Comparison of ENCODE assay signal across 8 mouse cellular contexts in the genomic region with DNA sequence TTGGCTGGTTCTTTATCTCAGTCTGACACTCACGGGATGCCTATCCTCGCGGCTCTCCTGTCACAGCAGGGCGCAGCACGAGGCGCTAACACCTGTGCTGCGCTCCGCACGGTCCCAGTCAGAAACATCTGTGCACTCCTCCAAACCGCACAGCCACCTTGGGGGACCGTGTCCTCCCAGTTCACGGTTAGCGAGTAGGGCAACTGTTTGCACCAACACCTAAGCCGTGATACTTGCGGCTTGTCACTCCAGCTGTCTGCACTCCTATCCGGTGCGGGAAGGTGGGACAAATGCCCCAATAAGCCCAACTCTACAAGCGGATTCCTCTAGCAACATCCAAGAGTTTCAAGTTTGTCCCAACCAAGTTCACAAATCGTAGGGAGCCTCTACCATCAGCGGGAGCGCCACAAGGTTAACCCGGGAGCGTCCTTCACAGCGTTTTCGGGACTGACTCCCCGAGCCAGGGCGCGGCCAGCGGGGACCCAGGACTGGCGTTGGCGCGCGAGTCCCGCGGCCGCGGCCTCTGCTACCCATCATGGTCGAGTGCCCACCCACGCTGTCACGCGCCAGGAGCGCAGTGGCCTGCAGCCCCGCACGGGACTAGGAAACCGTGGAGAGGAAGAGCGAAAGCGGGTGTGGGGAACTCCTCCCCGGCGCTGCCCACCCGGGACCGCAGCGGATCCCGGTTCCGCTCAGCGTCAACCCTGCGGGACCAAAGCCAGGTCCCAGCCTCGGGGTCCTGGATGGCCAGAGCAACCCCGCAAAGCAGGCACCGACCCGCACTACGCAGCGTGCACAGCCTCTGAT. TPM values are rescaled to one million over a fixed set of nuclear protein-coding genes. Genes with fewer than 3 reads are reported as not detected.
DNase-seq lines count a peak whose midpoint lies in the region; ATAC-seq lines count a peak whose summit lies in the region.

No protein-coding gene starts in this region.

- H3K9me3 ChIP-seq in heart, embryonic 14.5 days (ENCODE audit: control insufficient read depth, low read length), result no peaks in the 10 kb centered on the region
- no peaks in the 10 kb centered on the region for H3K9me3 ChIP-seq in limb, embryonic 13.5 days
- H3K9me3 ChIP-seq in midbrain, embryonic 15.5 days, result no peaks in the 10 kb centered on the region

- peak overlapping the region; percentile 74 for H3K4me2 ChIP-seq in heart, embryonic 14.5 days (ENCODE audit: low read length)
- peak overlapping the region; percentile 91 for H3K4me2 ChIP-seq in limb, embryonic 13.5 days (replicated peaks)
- H3K4me2 ChIP-seq in midbrain, embryonic 15.5 days, result peak overlapping the region; percentile 99

- no peaks in the 10 kb centered on the region for H3K36me3 ChIP-seq in heart, embryonic 14.5 days (ENCODE audit: control insufficient read depth, insufficient read depth, low read length)
- no peaks in the 10 kb centered on the region for H3K36me3 ChIP-seq in limb, embryonic 13.5 days
- H3K36me3 ChIP-seq in midbrain, embryonic 15.5 days (replicated peaks), result no peaks in the 10 kb centered on the region

- peak; percentile 93 for DNase-seq in heart, adult 11 months
- no peak for DNase-seq in heart, postnatal 10 days
- peak; percentile 59 for DNase-seq in NIH3T3 (ENCODE audit: low read depth)
- peak; percentile 57 for DNase-seq in embryo, embryonic 10.5 days (ENCODE audit: low spot score)
- DNase-seq in spleen, postnatal 4 days (ENCODE audit: low spot score in 2 of 2), result peak; percentile 21 to 70

- peak overlapping the region; percentile 71 to 93 for H3K27ac ChIP-seq in heart, embryonic 14.5 days (replicated peaks in 1 of 2; ENCODE audit: control insufficient read depth in 1 of 2, insufficient read depth in 1 of 2, low read depth in 2 of 2, low read length in 2 of 2)
- peak overlapping the region; percentile 94 for H3K27ac ChIP-seq in limb, embryonic 13.5 days
- peak overlapping the region; percentile 72 for H3K27ac ChIP-seq in midbrain, embryonic 15.5 days

- ATAC-seq in heart, embryonic 14.5 days (ENCODE audit: insufficient number of reproducible peaks, insufficient read depth, low FRiP score, low read depth), result peak; percentile 5; the same call in 1 of the 2 replicates
- peak; percentile 26 for ATAC-seq in limb, embryonic 13.5 days (ENCODE audit: low FRiP score, low read depth)
- ATAC-seq in midbrain, embryonic 15.5 days (replicated peaks), result peak; percentile 70

- no peaks in the 10 kb centered on the region; the same call in 1 of the 2 replicates for H3K27me3 ChIP-seq in heart, embryonic 14.5 days (ENCODE audit: control insufficient read depth, insufficient read depth, low read length)
- peaks cover 26% of the 10 kb centered on the region for H3K27me3 ChIP-seq in limb, embryonic 13.5 days
- peaks cover 8% of the 10 kb centered on the region; the same call in 1 of the 2 replicates for H3K27me3 ChIP-seq in midbrain, embryonic 15.5 days (replicated peaks)

- H3K4me3 ChIP-seq in heart, embryonic 14.5 days (ENCODE audit: control insufficient read depth in 1 of 2, insufficient read depth in 1 of 2, low read depth in 1 of 2, low read length in 2 of 2), result peak overlapping the region; percentile 67 to 70
- H3K4me3 ChIP-seq in limb, embryonic 13.5 days, result peak overlapping the region; percentile 90
- H3K4me3 ChIP-seq in midbrain, embryonic 15.5 days, result peak overlapping the region; percentile 80

- intact Hi-C loops in heart, postnatal 10 days (cut with DNase I), result loop anchor here (2.0 to 5.0 kb wide), 6 partner anchors 32 to 292 kb away; no protein-coding TSS in a partner anchor

- H3K4me1 ChIP-seq in heart, embryonic 14.5 days (ENCODE audit: control insufficient read depth in 2 of 2, insufficient read depth in 2 of 2, low read length in 2 of 2), result peaks cover 0 to 23% of the 10 kb centered on the region in 2 experiments; a peak in 2 of 4 replicates
- H3K4me1 ChIP-seq in limb, embryonic 13.5 days, result peaks cover 38% of the 10 kb centered on the region
- peaks cover 15% of the 10 kb centered on the region for H3K4me1 ChIP-seq in midbrain, embryonic 15.5 days

- H3K9ac ChIP-seq in heart, embryonic 14.5 days (ENCODE audit: low read length), result peak overlapping the region; percentile 80
- H3K9ac ChIP-seq in limb, embryonic 13.5 days, result peak overlapping the region; percentile 93
- peak overlapping the region; percentile 67 for H3K9ac ChIP-seq in midbrain, embryonic 15.5 days

- under 1% methylated on average over 61 of the region's 62 CpGs for WGBS in heart, embryonic 14.5 days
- WGBS in limb, embryonic 13.5 days, result under 1% methylated on average over 62 of the region's 62 CpGs
- under 1% methylated on average over 62 of the region's 62 CpGs for WGBS in midbrain, embryonic 15.5 days

RNA-seq across cellular contexts. Expression of a gene that starts 0.8 kb away (rescaled TPM):
- total RNA-seq in heart, postnatal 10 days (2021), result 10 to 100 TPM; 42.6 to 52.0 TPM
- 24.1 and 27.1 TPM in 2 replicates for polyA plus RNA-seq in heart, embryonic 14.5 days (2014; fragmentation: Nextera tagmentation; extraction: Ambion mirVana)
- polyA plus RNA-seq in limb, embryonic 13.5 days (2015; fragmentation: Nextera tagmentation; extraction: Ambion mirVana), result 23.1 and 25.4 TPM in 2 replicates
- 6.5 TPM in 2 replicates for polyA plus RNA-seq in midbrain, embryonic 15.5 days (2015; fragmentation: Nextera tagmentation; extraction: Ambion mirVana)

RNA-seq across cellular contexts. Expression of a gene that starts 42.3 kb away (rescaled TPM):
- total RNA-seq in heart, postnatal 10 days (2021), result 1 to 10 TPM; 1.0 to 1.2 TPM
- polyA plus RNA-seq in heart, embryonic 14.5 days (2014; fragmentation: Nextera tagmentation; extraction: Ambion mirVana), result 0.62 and 0.80 TPM in 2 replicates
- polyA plus RNA-seq in limb, embryonic 13.5 days (2015; fragmentation: Nextera tagmentation; extraction: Ambion mirVana), result 4.4 and 4.5 TPM in 2 replicates
- 2.2 and 2.3 TPM in 2 replicates for polyA plus RNA-seq in midbrain, embryonic 15.5 days (2015; fragmentation: Nextera tagmentation; extraction: Ambion mirVana)

Comparison
In these comparisons a context has a peak if more than half of its experiments do, and no peak if none do; other contexts are left out.
1. DNase-seq: peak in heart, adult 11 months (single experiment), NIH3T3 (single experiment), embryo, embryonic 10.5 days (single experiment) and spleen, postnatal 4 days (2 of 2); none in heart, postnatal 10 days (0 of 2).
2. ATAC-seq: peak in every context shown above with its lines; median percentile 70 in midbrain, embryonic 15.5 days; 26 in limb, embryonic 13.5 days; 5 in heart, embryonic 14.5 days.
3. Peak in every context shown above with its lines, with median percentiles within 50 percentile points of each other: H3K27ac ChIP-seq, H3K4me2 ChIP-seq, H3K4me3 ChIP-seq and H3K9ac ChIP-seq.